Mouse (Mus musculus) limb, embryonic 14.5 days (tissue): ENCODE measurements at regions not wholly inside any gene's neighbourhood (a gene's known extent, or its start where the extent isn't known, plus 50 kb on each side); places are given as distances from the start of the nearest gene placed in this dataset.
"Not testable (repeated sequence)": the region's sequence is repeated elsewhere in the genome, so short reads cannot be mapped to it uniquely, and the experiment has no call there.

Source experiments
- ATAC-seq: fragments of 200-750 bp; cut with Nextera tagmentation; 2 replicates; pipeline ENCODE4 v1.8.0; 2017; ENCODE audit warnings: low read depth, moderate number of reproducible peaks, moderate TSS enrichment; ENCODE audit not compliant: low FRiP score
- DNase-seq: peaks from one replicate; pipeline ENCODE4 v3.0.0-alpha.2; 2015; ENCODE audit warnings: low spot score
- H3K27ac ChIP-seq: fragments of 300-500 bp; sonication (generic); replicated peaks from 2 replicates; pipeline ENCODE4 v1.5.1; 2014; ENCODE audit warnings: low read depth, mild to moderate bottlenecking, low read length, moderate library complexity, mixed read lengths
- H3K27me3 ChIP-seq: fragments of 300-500 bp; sonication (generic); 2 replicates; pipeline ENCODE4 v1.6.1; 2014; ENCODE audit warnings: low read length, mixed read lengths; ENCODE audit not compliant: control insufficient read depth, insufficient read depth
- H3K36me3 ChIP-seq: fragments of 300-500 bp; sonication (generic); 2 replicates; pipeline ENCODE4 v1.6.1; 2014; ENCODE audit warnings: mild to moderate bottlenecking, low read length, moderate library complexity, mixed read lengths; ENCODE audit not compliant: control insufficient read depth, insufficient read depth
- H3K4me1 ChIP-seq: fragments of 300-500 bp; sonication (generic); 2 replicates; pipeline ENCODE4 v1.6.1; 2014; ENCODE audit warnings: antibody characterized with exemption, low read length, mixed read lengths; ENCODE audit not compliant: control insufficient read depth, insufficient read depth
- H3K4me2 ChIP-seq: fragments of 300-500 bp; sonication (generic); replicated peaks from 2 replicates; pipeline ENCODE4 v1.6.1; 2014; ENCODE audit warnings: low read depth, mild to moderate bottlenecking, low read length, moderate library complexity; ENCODE audit not compliant: severe bottlenecking
- H3K4me3 ChIP-seq: fragments of 300-500 bp; sonication (generic); replicated peaks from 2 replicates; pipeline ENCODE4 v1.5.1; 2014; ENCODE audit warnings: low read length
- H3K9ac ChIP-seq: fragments of 300-500 bp; sonication (generic); 2 replicates; pipeline ENCODE4 v1.6.1; 2014; ENCODE audit warnings: mild to moderate bottlenecking, low read depth, low read length, moderate library complexity; ENCODE audit not compliant: severe bottlenecking
- H3K9me3 ChIP-seq: fragments of 300-500 bp; sonication (generic); 2 replicates; pipeline ENCODE4 v1.6.1; 2016; ENCODE audit warnings: low read length; ENCODE audit not compliant: control insufficient read depth
- POLR2A ChIP-seq: fragments of 200-500 bp; IDR thresholded peaks from 2 replicates; pipeline ENCODE4 v1.8.0; 2012; ENCODE audit warnings: inconsistent platforms, mild to moderate bottlenecking, moderate library complexity, borderline replicate concordance; ENCODE audit not compliant: insufficient read depth, insufficient read length; ENCODE audit errors: extremely low read depth
- WGBS: fragments of 180-500 bp; shearing (Covaris S2); extraction: QIAGEN DNeasy Blood & Tissue Kit; methylation state at CpG from one replicate; pipeline ENCODE4 v1.1.7; 2014; 5-methylcytosine and 5-hydroxymethylcytosine counted together

- DNase-seq, result no peak
- no peaks in the 10 kb centered on the region for H3K4me1 ChIP-seq
- no peak for ATAC-seq
- 76% methylated on average over 6 of the region's 6 CpGs for WGBS
- no peak overlapping the region for H3K4me3 ChIP-seq
- no peak overlapping the region for H3K27ac ChIP-seq
- no peak for TF ChIP-seq POLR2A
- H3K4me2 ChIP-seq, result no peak overlapping the region
- H3K9me3 ChIP-seq, result no peaks in the 10 kb centered on the region
- H3K9ac ChIP-seq, result no peak overlapping the region
- no peaks in the 10 kb centered on the region for H3K27me3 ChIP-seq
- no peaks in the 10 kb centered on the region for H3K36me3 ChIP-seq
Observed at GRCm38 (mm10) chr1:147187251-147188025, 692.9 kb downstream of the Brinp3 start.

- H3K27ac ChIP-seq, H3K4me2 ChIP-seq, DNase-seq, H3K27me3 ChIP-seq, H3K36me3 ChIP-seq, H3K4me1 ChIP-seq, H3K4me3 ChIP-seq, ATAC-seq, H3K9ac ChIP-seq, H3K9me3 ChIP-seq: not testable (repeated sequence)
- WGBS, result 94% methylated on average over 2 of the region's 2 CpGs
Observed at GRCm38 (mm10) chr1:147199959-147200358, 705.4 kb downstream of the Brinp3 start.

GRCm38 (mm10) chr1:147214890-147215289 is 720.3 kb downstream of the Brinp3 start:
- H3K9me3 ChIP-seq, H3K4me3 ChIP-seq, H3K27me3 ChIP-seq, DNase-seq, H3K9ac ChIP-seq, H3K4me2 ChIP-seq, ATAC-seq, H3K27ac ChIP-seq, H3K4me1 ChIP-seq, H3K36me3 ChIP-seq: not testable (repeated sequence)
- 69% methylated on average over 7 of the region's 7 CpGs for WGBS

GRCm38 (mm10) chr1:147217965-147218364 is 723.4 kb downstream of the Brinp3 start:
- no peaks in the 10 kb centered on the region for H3K9me3 ChIP-seq
- H3K9ac ChIP-seq, result no peak overlapping the region
- ATAC-seq (no peak), DNase-seq (no peak)
- H3K27ac ChIP-seq, result no peak overlapping the region
- no peak overlapping the region for H3K4me2 ChIP-seq
- no peaks in the 10 kb centered on the region for H3K27me3 ChIP-seq
- no peak overlapping the region for H3K4me3 ChIP-seq
- WGBS, result 88% methylated on average over 2 of the region's 2 CpGs
- no peak for TF ChIP-seq POLR2A
- H3K4me1 ChIP-seq, result no peaks in the 10 kb centered on the region
- no peaks in the 10 kb centered on the region for H3K36me3 ChIP-seq

GRCm38 (mm10) chr1:147219438-147219837 is 724.9 kb downstream of the Brinp3 start:
- Histone ChIP-seq H3K4me3 (no peak overlapping the region), H3K27ac (no peak overlapping the region), H3K27me3 (no peaks in the 10 kb centered on the region), H3K4me2 (no peak overlapping the region), H3K36me3 (no peaks in the 10 kb centered on the region), H3K9ac (no peak overlapping the region), H3K9me3 (no peaks in the 10 kb centered on the region), H3K4me1 (no peaks in the 10 kb centered on the region)
- no peak for TF ChIP-seq POLR2A
- ATAC-seq, result no peak
- 86% methylated on average over 2 of the region's 2 CpGs for WGBS
- no peak for DNase-seq
